ENCODE assay signal across 8 mouse cellular contexts in the genomic region with DNA sequence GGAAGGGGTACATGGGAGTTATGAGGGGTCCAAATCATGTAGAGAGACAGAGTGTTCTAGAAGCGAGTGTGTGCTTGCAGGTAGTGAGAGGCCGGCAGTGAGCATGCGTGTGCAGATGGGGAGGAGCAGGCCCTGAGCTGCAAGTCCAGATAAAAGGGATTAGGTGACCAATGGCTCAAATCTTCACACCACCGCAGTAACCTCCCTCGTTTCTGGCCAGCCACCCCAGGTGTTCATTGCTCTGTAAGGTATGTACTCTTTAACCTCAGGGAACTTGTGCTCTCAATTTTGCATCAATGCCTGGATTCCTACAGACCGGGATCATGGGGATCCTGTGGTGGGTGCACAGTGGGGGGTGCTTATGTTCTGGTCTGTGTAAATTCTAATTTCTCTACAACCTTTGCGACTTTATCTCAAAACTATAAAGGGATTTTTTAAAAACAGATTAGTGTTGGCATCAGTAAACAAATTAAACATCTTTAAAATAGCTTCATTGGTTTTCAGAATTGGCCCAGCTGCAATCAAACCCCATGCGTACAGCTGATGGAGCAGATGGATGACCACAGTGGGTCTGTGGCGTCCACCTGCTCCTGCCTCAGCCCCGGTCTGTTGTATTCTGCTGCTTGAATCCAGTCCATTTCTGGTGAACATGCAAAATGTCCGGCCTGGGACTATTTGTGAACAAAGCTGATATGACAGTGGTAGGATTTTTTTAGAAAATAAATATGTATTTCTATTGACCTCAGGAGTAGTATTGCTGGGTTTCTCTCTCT. TPM values are rescaled to one million over a fixed set of nuclear protein-coding genes. Genes with fewer than 3 reads are reported as not detected.
DNase-seq lines count a peak whose midpoint lies in the region; ATAC-seq and TF ChIP-seq lines count a peak whose summit lies in the region.

Gene Gnb5 (plus strand): TSS at position 163 of the 773 bp plus-strand sequence.

- H3K9ac ChIP-seq in forebrain, postnatal 0 days, result no peak within 1 kb of the TSS
- H3K9ac ChIP-seq in neural tube, embryonic 14.5 days (replicated peaks; ENCODE audit: low read depth, low read length), result no peak within 1 kb of the TSS

- H3K27me3 ChIP-seq in forebrain, postnatal 0 days (ENCODE audit: insufficient read depth, low read length), result no peaks in the 10 kb centered on the region
- no peaks in the 10 kb centered on the region for H3K27me3 ChIP-seq in neural tube, embryonic 14.5 days (ENCODE audit: control insufficient read depth, insufficient read depth, low read length)

- H3K9me3 ChIP-seq in forebrain, postnatal 0 days (ENCODE audit: low read length), result no peaks in the 10 kb centered on the region
- no peaks in the 10 kb centered on the region for H3K9me3 ChIP-seq in neural tube, embryonic 14.5 days (ENCODE audit: control insufficient read depth, low read length)

- no peak within 1 kb of the TSS for H3K27ac ChIP-seq in brown adipose tissue, adult 24 weeks (replicated peaks; ENCODE audit: low read depth, low read length)
- H3K27ac ChIP-seq in forebrain, postnatal 0 days (ENCODE audit: low read depth, low read length), result no peak within 1 kb of the TSS
- no peak within 1 kb of the TSS for H3K27ac ChIP-seq in neural tube, embryonic 14.5 days (ENCODE audit: low read depth, low read length)

- no peak within 1 kb of the TSS for H3K4me2 ChIP-seq in forebrain, postnatal 0 days (ENCODE audit: low read depth)
- H3K4me2 ChIP-seq in neural tube, embryonic 14.5 days (ENCODE audit: low read depth, low read length), result no peak within 1 kb of the TSS

- DNase-seq in heart, adult 18-20 months, result no peak
- no peak for DNase-seq in heart, adult 9 months (ENCODE audit: low spot score in 2 of 2)
- peak; percentile 42 for DNase-seq in forebrain, postnatal 0 days
- no peak for DNase-seq in large intestine, adult 2 months (ENCODE audit: low read depth, low spot score)
- DNase-seq in yolk sac, embryonic 10.5 days (ENCODE audit: low spot score), result no peak
- no peak for DNase-seq in retina, embryonic 14.5 days (ENCODE audit: low spot score)

- no peak for ATAC-seq in forebrain, postnatal 0 days
- ATAC-seq in neural tube, embryonic 14.5 days (ENCODE audit: low read depth), result no peak

- H3K4me3 ChIP-seq in brown adipose tissue, adult 24 weeks (ENCODE audit: insufficient read depth, low read depth, low read length), result no peak within 1 kb of the TSS
- H3K4me3 ChIP-seq in forebrain, postnatal 0 days (ENCODE audit: low read depth, low read length), result no peak within 1 kb of the TSS
- no peak within 1 kb of the TSS for H3K4me3 ChIP-seq in neural tube, embryonic 14.5 days (ENCODE audit: low read depth, low read length)

- no peak for TF ChIP-seq CTCF in forebrain, postnatal 0 days (IDR thresholded peaks at IDR 0.05; ENCODE audit: low read depth)

- WGBS in forebrain, postnatal 0 days, result 68% methylated on average over 11 of the region's 11 CpGs
- 86% methylated on average over 11 of the region's 11 CpGs for WGBS in large intestine, adult 2 months
- 76% methylated on average over 11 of the region's 11 CpGs for WGBS in neural tube, embryonic 14.5 days

- no peaks in the 10 kb centered on the region for H3K36me3 ChIP-seq in forebrain, postnatal 0 days (ENCODE audit: insufficient read depth)
- H3K36me3 ChIP-seq in neural tube, embryonic 14.5 days (ENCODE audit: control insufficient read depth, insufficient read depth, low read length), result no peaks in the 10 kb centered on the region

- H3K4me1 ChIP-seq in brown adipose tissue, adult 24 weeks (ENCODE audit: control insufficient read depth, insufficient read depth, insufficient read length, low read length), result no peaks in the 10 kb centered on the region
- H3K4me1 ChIP-seq in forebrain, postnatal 0 days (ENCODE audit: insufficient read depth), result no peaks in the 10 kb centered on the region
- no peaks in the 10 kb centered on the region for H3K4me1 ChIP-seq in neural tube, embryonic 14.5 days (ENCODE audit: control insufficient read depth, insufficient read depth, low read length)

RNA-seq across cellular contexts. Expression of gene Gnb5, which starts in this region (rescaled TPM):
- total RNA-seq in heart, adult 18-20 months (2021), result 10 to 100 TPM; 21.9 to 24.9 TPM
- polyA plus RNA-seq in brown adipose tissue, adult 24 weeks (2012; ENCODE audit: insufficient read depth, insufficient read length, missing spikeins), result 21.2 and 27.0 TPM in 2 replicates
- 73.2 TPM in 2 replicates for total RNA-seq in forebrain, postnatal 0 days (2014; rRNA removed)
- polyA plus RNA-seq in forebrain, postnatal 0 days (2015; fragmentation: Nextera tagmentation; extraction: Ambion mirVana), result 80.0 and 91.4 TPM in 2 replicates
- 10.3 and 10.5 TPM in 2 replicates for polyA plus RNA-seq in large intestine, adult 2 months (2012; rRNA removed)
- 103 and 113 TPM in 2 replicates for polyA plus RNA-seq in neural tube, embryonic 14.5 days (2014; fragmentation: Nextera tagmentation; extraction: Ambion mirVana)
